Mouse (Mus musculus): Measurements from ENCODE around the gene Arhgap10.

Arhgap10 gene

DNA sequence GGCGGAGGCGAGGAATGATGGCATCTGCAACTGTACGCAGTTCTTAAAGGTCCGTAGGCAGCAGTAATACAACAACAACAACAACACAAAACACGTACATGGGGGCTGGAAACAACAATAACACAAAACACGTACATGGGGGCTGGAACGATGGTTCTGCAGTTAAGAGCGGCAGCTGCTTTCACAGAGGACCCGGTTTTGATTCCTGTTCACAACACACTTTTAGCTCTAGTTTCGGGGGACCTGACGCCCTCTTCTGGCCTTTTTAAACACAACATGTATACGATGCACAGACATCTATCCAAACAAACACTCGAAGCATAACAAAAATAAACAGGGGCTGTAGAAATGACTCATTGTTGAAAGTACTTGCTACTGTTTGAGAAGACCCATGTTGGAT, 110.9 kb downstream of the Arhgap10 start:
- DNase-seq (ENCODE audit: low spot score in 2 of 2) = no peak

- DNase-seq (ENCODE audit: low spot score in 2 of 2) = no peak
Measured at GRCm38 (mm10) chr8:77406444-77406843, 111.3 kb downstream of the Arhgap10 start.

GRCm38 (mm10) chr8:77404017-77404416, 113.7 kb downstream of the Arhgap10 start:
- DNase-seq (ENCODE audit: low spot score in 2 of 2) = no peak

DNA sequence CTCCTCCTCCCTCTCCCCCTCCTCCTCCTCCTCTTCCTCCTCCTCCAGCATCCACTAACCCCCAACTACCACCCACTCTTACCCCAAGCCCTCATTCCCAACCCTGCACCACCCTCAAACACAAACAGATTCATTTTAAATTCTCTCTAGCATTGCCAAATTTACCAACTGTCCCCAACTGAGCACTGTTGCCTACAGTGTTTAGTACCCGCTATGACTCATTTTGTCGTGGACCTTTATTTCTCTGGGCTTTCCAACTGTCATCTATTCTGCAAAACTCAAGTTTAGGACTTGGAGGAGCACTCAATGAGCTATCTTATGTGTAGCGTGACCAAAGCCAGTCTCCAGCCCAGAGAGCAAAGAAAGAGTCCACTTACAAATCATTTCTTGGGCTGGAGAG, 115.8 kb downstream of the Arhgap10 start:
- no peak for DNase-seq (ENCODE audit: low spot score in 2 of 2)

GRCm38 (mm10) chr8:77401140-77401539, 116.6 kb downstream of the Arhgap10 start:
- DNase-seq (ENCODE audit: low spot score in 2 of 2) = no peak

GRCm38 (mm10) chr8:77384080-77384479, 133.7 kb downstream of the Arhgap10 start:
- DNase-seq (ENCODE audit: low spot score in 2 of 2) = no peak

GRCm38 (mm10) chr8:77383671-77384070, 134.1 kb downstream of the Arhgap10 start:
- DNase-seq (ENCODE audit: low spot score in 2 of 2) = no peak

GRCm38 (mm10) chr8:77380844-77381243, 136.9 kb downstream of the Arhgap10 start:
- no peak for DNase-seq (ENCODE audit: low spot score in 2 of 2)

DNA sequence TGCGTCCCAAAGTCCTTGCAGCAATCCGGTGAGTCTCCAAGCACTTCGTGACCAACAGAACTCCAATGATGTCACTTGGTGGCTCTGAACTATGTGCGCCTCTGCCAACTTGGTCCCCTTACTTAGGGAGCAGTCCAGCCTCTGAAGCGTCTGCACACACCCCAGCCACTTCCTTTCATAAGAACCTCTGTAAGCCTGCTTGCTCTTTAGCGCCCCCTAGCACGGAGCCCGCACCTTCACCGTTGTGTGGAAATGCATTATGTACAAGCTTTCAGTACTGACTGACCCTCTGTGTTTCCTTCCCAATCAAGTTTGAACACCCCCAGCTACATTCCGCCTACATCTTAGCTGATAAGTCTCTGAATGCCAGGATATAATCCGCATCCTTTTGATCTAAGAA, 138.5 kb downstream of the Arhgap10 start:
- DNase-seq (ENCODE audit: low spot score in 2 of 2) = peak in 1 of 2 experiments; percentile 7

DNA sequence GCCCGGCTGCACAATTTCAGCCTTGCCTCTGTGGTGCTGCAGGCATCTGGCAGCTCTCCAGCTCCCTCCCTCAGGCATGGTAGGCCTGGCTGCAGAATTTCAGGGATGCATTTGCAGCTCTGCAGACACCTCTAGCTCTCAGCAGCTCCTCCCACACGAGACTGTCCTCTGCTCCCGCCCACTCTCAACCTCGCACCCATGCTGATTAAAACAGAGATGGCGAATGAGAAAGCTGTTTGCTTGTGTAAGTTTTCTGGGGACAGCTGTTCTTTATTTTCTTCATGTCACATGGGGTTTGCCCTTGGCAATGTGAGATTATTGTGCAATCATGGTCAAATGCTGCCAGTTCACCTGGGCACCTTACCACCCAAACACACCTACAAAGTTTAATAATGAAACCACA, 141.3 kb downstream of the Arhgap10 start:
- DNase-seq (ENCODE audit: low spot score in 2 of 2) = no peak

DNA sequence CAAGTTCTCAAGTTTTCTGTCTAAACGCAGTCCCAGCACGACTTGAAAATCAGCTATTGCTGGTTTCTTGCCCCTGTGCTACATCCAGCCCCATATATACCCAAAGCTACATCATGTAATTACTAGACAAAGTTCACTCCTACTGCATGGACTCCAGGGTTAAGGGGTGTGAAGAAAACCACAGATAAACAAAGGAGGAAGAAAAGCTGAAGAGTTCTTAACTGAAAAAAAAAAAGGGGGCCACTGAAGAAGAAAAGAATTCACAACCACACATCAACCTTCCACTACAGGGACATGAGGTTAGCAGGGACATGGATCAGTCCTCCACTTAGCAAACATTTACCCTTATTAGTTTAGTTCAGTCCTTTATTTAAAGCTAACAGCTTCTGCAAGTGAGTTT, 141.8 kb downstream of the Arhgap10 start:
- DNase-seq (ENCODE audit: low spot score in 2 of 2) = no peak

DNA sequence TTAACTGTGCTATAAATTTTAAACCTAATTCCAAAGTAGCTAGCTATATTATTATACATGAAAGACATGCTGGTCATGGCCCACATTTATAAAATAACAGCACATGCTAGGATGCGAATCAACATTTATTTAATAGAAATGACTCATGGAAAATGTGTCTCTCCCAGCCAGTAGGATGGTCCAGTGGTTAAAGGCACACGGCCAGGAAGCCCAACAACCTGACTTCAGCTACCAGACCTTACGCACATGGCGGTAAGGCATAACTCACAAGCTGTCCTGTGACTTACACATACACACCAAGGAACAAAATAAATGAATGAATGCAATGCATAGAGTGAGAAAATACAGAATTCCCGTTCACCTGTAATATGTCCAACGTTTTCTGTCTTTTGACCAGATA, 146.7 kb downstream of the Arhgap10 start:
- no peak for DNase-seq (ENCODE audit: low spot score in 2 of 2)

GRCm38 (mm10) chr8:77370308-77370707, 147.4 kb downstream of the Arhgap10 start:
- no peak for DNase-seq (ENCODE audit: low spot score in 2 of 2)

DNA sequence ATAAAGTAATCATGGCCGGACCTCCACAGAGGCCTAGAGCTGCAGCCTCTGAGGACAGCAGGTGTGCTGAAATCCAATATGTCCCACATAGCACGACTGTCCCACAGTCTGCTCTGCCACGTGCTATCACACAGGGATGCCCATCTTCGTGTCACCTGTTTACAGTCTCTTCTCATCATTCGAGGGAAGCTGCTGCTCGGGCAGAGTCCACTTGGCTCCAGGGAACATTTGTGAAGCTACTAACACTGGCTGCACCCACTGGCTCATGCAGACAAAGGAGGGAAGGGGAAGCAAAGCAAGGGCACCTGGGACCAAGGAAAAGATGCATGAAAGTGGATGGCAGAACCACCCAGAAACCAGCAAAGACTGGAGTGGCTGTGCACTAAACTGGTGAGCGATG, 148.1 kb downstream of the Arhgap10 start:
- DNase-seq (ENCODE audit: low spot score in 2 of 2) = no peak

DNA sequence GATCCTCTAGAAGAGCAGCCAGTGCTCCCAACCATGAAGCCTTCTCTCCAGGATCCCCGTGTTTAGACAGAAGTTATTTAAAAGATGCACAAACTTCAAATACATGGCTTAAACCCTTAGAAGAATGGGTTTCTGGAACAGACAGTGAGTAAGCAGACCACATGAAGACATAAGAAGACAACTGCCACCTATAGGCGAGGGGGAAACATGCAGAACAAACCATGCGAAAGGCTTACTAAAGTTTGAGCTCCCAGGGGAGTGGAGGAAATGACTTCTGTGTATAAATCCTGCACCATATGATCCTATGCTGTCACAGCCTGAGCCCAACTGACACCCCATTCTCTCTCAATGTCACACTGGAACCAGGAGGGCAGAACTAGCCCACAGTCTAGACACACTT, 150.7 kb downstream of the Arhgap10 start:
- DNase-seq (ENCODE audit: low spot score in 2 of 2) = no peak

- DNase-seq (ENCODE audit: low spot score in 2 of 2) = no peak
Measured at GRCm38 (mm10) chr8:77366446-77366845, 151.3 kb downstream of the Arhgap10 start.

GRCm38 (mm10) chr8:77365990-77366389, 151.8 kb downstream of the Arhgap10 start:
- DNase-seq (ENCODE audit: low spot score in 2 of 2) = no peak

DNA sequence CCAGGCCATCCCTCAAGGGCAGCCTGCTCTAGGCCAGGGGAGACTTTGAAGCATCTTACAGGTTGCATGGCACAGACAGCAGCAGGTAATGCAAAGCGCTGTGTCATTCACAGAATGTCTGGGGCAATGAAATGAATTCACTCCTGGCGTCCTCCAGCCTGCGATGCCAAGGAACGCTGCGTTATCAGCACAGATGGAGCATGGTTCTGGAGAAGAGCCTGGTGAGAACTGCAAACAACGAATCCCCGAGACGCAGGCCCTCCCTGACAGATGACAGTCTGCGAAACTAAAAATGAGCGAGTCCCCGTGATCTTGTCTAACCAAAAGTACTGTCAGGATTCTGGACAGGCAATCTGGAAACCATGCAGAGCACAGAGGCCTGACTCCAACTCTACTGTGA, 153.3 kb downstream of the Arhgap10 start:
- no peak for DNase-seq (ENCODE audit: low spot score in 2 of 2)

DNA sequence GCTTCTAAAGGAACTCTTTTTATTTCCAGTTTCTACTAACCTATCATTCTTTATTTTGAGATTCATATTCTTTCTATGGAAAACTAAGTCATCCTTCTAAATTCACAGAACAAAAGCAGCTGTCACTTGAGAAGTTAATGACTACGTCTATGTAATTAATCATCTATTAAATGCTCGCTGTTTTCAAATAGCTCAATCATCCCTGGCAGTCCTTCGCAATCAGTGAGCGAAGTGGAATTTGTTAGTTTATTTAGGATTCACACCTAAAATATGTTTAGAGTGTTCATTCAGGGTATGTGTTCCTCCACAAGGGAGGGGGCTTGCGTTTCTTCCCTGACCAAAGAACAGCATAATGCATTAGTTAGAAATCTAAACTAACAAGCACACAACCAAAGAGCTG, 156.9 kb downstream of the Arhgap10 start:
- no peak for DNase-seq (ENCODE audit: low spot score in 2 of 2)

DNA sequence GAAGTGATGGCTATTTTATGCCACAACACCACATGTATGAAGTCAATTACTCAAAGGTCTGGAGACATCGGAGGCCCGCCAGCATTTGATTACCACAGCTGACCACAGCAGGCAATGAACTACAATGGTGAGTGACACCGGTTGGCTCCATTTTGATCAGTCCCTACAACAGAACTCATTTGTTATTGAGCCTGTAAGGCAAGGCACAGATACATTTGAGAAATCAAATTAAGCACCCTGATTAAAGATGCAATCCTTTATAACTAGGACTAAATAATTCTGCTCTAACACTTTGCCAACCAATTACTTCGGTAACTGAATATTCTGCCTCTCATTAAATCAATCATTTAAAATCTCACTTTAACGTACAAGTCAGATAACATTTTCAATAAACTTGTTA, 157.3 kb downstream of the Arhgap10 start:
- DNase-seq (ENCODE audit: low spot score in 2 of 2) = no peak

DNA sequence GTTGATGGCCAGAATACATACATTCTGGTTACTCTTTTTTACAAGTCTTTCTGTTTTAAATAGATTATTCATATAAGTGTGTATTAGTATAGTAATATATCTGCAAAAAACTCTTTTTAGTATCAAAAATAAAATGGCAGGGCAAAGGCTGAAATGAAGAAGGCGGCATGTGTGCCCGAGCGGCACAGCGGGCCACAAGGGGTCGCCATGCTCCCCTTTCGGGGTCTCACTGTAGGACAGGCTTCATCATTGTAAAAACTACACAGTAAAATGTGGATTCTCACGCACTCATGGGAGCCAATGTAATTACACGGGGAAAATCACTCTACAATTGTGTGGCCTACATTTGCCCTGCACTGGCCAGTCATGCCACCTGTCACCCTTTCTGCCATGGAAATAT, 160.6 kb downstream of the Arhgap10 start:
- no peak for DNase-seq (ENCODE audit: low spot score in 2 of 2)

DNA sequence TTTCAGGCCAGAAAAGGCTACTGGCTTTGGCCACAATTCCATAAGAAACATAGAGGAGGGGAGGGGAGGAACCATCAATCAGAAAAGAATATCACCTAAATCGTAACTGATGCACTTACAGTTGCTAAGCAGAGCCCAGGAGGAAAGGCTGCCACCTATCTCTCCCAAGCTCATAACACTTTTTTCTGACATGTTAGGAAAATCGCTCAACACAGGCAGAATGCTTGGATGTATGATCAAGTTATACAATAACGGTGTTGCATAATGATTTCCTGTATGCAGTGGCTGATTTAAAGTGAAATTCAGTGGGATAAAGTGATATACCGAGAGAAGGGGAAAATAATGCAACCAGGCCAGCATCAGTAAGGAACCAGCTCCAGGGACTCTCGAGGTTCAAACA, 162.4 kb downstream of the Arhgap10 start:
- no peak for DNase-seq (ENCODE audit: low spot score in 2 of 2)

DNA sequence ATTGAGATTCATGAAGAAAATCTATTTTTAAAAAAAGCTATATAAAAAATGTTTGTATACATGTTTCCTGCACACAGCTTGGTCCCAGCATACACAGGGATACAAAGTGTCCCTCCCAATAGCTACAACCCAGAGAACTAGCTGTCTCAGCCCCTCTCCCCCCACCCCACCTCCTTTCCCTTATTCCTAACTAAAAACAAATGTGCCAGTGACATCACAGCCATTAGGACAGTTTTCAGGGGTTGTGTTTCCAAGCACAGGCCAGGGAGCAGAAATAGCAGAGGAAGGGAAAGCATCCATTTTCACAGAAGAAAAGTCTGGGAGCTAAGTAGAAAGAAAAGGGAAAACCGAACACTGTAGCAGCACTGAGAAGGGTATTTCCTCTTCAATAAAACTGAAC, 163.6 kb downstream of the Arhgap10 start:
- DNase-seq (ENCODE audit: low spot score in 2 of 2) = no peak

GRCm38 (mm10) chr8:77351177-77351860, 166.4 kb downstream of the Arhgap10 start:
- DNase-seq (ENCODE audit: low spot score in 2 of 2) = no peak
